Mouse (Mus musculus) adrenal gland, adult (tissue): ENCODE results near the gene Rest.
A peak's percentile ranks its signal among the peaks of the same experiment; 100 is the strongest.
"Not testable (repeated sequence)": the region's sequence is repeated elsewhere in the genome, so short reads cannot be mapped to it uniquely, and the experiment has no call there.

Experiments
- DNase-seq, 2 experiments: peaks; one replicate each; pipeline ENCODE4 v3.0.0; 2022 to 2023; ENCODE audit warnings: low spot score in 1 of 2; ENCODE audit not compliant: inconsistent age in 2 of 2

Rest gene

GRCm38 (mm10) chr5:77265081-77265670 lies at the start of gene Rest:
Rest (plus strand) TSS chr5:77265491.
- DNase-seq: peak; percentile 85 to 95

- peak; percentile 56 to 87 for DNase-seq
Measured at GRCm38 (mm10) chr5:77217211-77217610, 48.1 kb upstream of the Rest start.

GRCm38 (mm10) chr5:77217724-77218123 lies 47.6 kb upstream of the Rest start:
- peak in 1 of 2 experiments; percentile 24 for DNase-seq

- peak; percentile 9 to 35 for DNase-seq
Measured at GRCm38 (mm10) chr5:77223043-77223975, 42.0 kb upstream of the Rest start.

- peak in 1 of 2 experiments; percentile 46 for DNase-seq
Measured at GRCm38 (mm10) chr5:77228986-77229385, 36.3 kb upstream of the Rest start.

GRCm38 (mm10) chr5:77231863-77232262 lies 33.4 kb upstream of the Rest start:
- DNase-seq: not testable (repeated sequence)

GRCm38 (mm10) chr5:77234921-77235320 lies 30.4 kb upstream of the Rest start:
- DNase-seq: no peak

GRCm38 (mm10) chr5:77237104-77237503 lies 28.2 kb upstream of the Rest start:
- no peak for DNase-seq

- no peak for DNase-seq
Measured at GRCm38 (mm10) chr5:77244331-77244987, 20.8 kb upstream of the Rest start.

GRCm38 (mm10) chr5:77245463-77245786 lies 19.9 kb upstream of the Rest start:
- peak in 1 of 2 experiments; percentile 66 for DNase-seq

- DNase-seq: peak; percentile 13 to 37
Measured at GRCm38 (mm10) chr5:77245787-77246671, 19.3 kb upstream of the Rest start.

- DNase-seq: no peak
Measured at GRCm38 (mm10) chr5:77250083-77250482, 15.2 kb upstream of the Rest start.

- no peak for DNase-seq
Measured at GRCm38 (mm10) chr5:77251656-77252055, 13.6 kb upstream of the Rest start.

GRCm38 (mm10) chr5:77252115-77252827 lies 13.0 kb upstream of the Rest start:
- no peak for DNase-seq

- no peak for DNase-seq
Measured at GRCm38 (mm10) chr5:77253154-77253553, 12.1 kb upstream of the Rest start.

- no peak for DNase-seq
Measured at GRCm38 (mm10) chr5:77254402-77254801, 10.9 kb upstream of the Rest start.

GRCm38 (mm10) chr5:77257603-77258002 lies 7.7 kb upstream of the Rest start:
- no peak for DNase-seq

GRCm38 (mm10) chr5:77259315-77259714 lies 6.0 kb upstream of the Rest start:
- DNase-seq: no peak

GRCm38 (mm10) chr5:77260141-77260540 lies 5.2 kb upstream of the Rest start:
- DNase-seq: no peak

- DNase-seq: no peak
Measured at GRCm38 (mm10) chr5:77261137-77261536, 4.2 kb upstream of the Rest start.
